Mouse (Mus musculus) CH12.LX (cell line): ENCODE measurements around the gene Map3k11.

Source experiments
- CHD2 ChIP-seq: IDR thresholded peaks from 2 replicates; pipeline ENCODE4 v1.6.1; 2011; ENCODE audit warnings: low read length, improper control_type of control experiment
- CTCF ChIP-seq, 2 experiments: IDR thresholded peaks in 1 of 2; conservative IDR thresholded peaks in 1 of 2; 2 replicates each; pipeline ENCODE4 v1.5.1; 2011 to 2012; ENCODE audit warnings: low read depth in 2 of 2, low read length in 2 of 2, improper control_type of control experiment in 1 of 2, inconsistent platforms in 1 of 2, mild to moderate bottlenecking in 1 of 2, moderate library complexity in 1 of 2
- MAX ChIP-seq: IDR thresholded peaks from 2 replicates; pipeline ENCODE4 v1.6.1; 2011; ENCODE audit warnings: low read length, improper control_type of control experiment
- USF1 ChIP-seq: IDR thresholded peaks from 2 replicates; pipeline ENCODE4 v1.6.1; 2014; ENCODE audit warnings: low read depth, mild to moderate bottlenecking, inconsistent platforms, low read length, improper control_type of control experiment
- ZKSCAN1 ChIP-seq: IDR thresholded peaks from 2 replicates; pipeline ENCODE4 v1.6.1; 2012; ENCODE audit warnings: low read depth, inconsistent platforms, low read length, improper control_type of control experiment, borderline replicate concordance
- ZNF384 ChIP-seq: IDR thresholded peaks from 2 replicates; pipeline ENCODE4 v1.6.1; 2012; ENCODE audit warnings: low read depth, low read length, improper control_type of control experiment, inconsistent platforms

DNA sequence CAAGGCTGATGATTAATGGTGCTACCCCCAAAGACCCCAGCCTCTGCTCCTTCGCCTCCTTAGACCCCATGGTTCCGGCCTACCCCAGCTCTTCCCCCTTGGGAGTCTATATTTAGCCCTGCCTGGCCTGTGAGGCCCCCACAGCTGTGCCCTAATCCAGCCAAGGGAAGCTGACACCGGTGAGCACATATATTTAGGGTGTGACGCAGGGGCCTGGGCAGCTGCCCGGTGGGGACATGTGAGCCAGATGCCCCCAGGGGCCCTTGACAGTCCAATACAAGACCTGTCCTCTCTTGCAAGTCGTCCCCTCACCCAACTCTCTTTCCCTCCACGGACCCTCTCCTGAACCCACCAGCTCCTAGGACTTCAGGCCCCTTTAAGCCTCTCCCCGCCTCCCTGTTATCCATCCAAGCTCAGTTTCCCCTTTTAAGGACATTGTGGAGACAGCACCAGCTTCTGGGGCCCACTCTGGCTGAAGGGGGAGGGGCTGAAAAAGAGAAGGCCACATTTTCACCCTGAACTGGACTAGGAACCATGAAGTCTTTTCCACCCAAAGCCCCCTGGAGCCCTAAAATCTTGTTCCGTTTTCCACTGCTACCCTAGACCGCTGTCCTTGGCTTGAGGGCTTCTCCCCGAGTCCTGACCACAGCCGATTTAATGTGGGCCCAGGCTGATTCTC is 36.6 kb downstream of the Map3k11 start:
- TF ChIP-seq USF1 (no peak), ZKSCAN1 (no peak), CHD2 (peak; percentile 72; the same call in 1 of the 2 replicates), ZNF384 (no peak), CTCF (conservative IDR thresholded peaks at IDR 0.05 in 1 of 2, IDR thresholded peaks at IDR 0.05 in 1 of 2; ENCODE audit: low read depth in 2 of 2, low read length in 2 of 2) (no peak), MAX (0 out of 2 replicates have a peak, but pooled peaks have one; percentile 39)
